Mouse (Mus musculus) liver, postnatal 0 days (tissue): ENCODE data around the gene Krt15. TPM values are rescaled to one million over a fixed set of nuclear protein-coding genes. Genes with fewer than 3 reads are reported as not detected.

Experiments
- ATAC-seq: fragments of 200-750 bp; cut with Nextera tagmentation; 2 replicates; pipeline ENCODE4 v1.8.0; 2017; ENCODE audit warnings: mild to moderate bottlenecking, moderate library complexity
- DNase-seq: peaks from one replicate; pipeline ENCODE4 v3.0.0-alpha.2; 2016
- H3K27ac ChIP-seq: fragments of 300-500 bp; sonication (generic); 2 replicates; pipeline ENCODE4 v1.5.1; 2014; ENCODE audit warnings: antibody characterized with exemption, moderate library complexity, mild to moderate bottlenecking, low read depth
- H3K27me3 ChIP-seq: fragments of 300-500 bp; sonication (generic); 2 replicates; pipeline ENCODE4 v1.6.1; 2014; ENCODE audit warnings: low read length, control low read depth, mixed read lengths; ENCODE audit not compliant: insufficient read depth
- H3K36me3 ChIP-seq: fragments of 300-500 bp; sonication (generic); replicated peaks from 2 replicates; pipeline ENCODE4 v1.6.1; 2014; ENCODE audit warnings: mild to moderate bottlenecking, control low read depth, low read length, moderate library complexity, mixed read lengths; ENCODE audit not compliant: insufficient read depth
- H3K4me1 ChIP-seq: fragments of 300-500 bp; sonication (generic); 2 replicates; pipeline ENCODE4 v1.6.1; 2014; ENCODE audit warnings: antibody characterized with exemption, mild to moderate bottlenecking, control low read depth; ENCODE audit not compliant: insufficient read depth
- H3K4me2 ChIP-seq: fragments of 300-500 bp; sonication (generic); 2 replicates; pipeline ENCODE4 v1.6.1; 2014; ENCODE audit warnings: low read depth, mild to moderate bottlenecking, low read length, moderate library complexity, mixed read lengths
- H3K4me3 ChIP-seq: fragments of 300-500 bp; sonication (generic); 2 replicates; pipeline ENCODE4 v1.5.1; 2014; ENCODE audit warnings: low read depth, low read length
- H3K9ac ChIP-seq: fragments of 300-500 bp; sonication (generic); replicated peaks from 2 replicates; pipeline ENCODE4 v1.6.1; 2014; ENCODE audit warnings: mild to moderate bottlenecking, moderate library complexity
- H3K9me3 ChIP-seq: fragments of 300-500 bp; sonication (generic); 2 replicates; pipeline ENCODE4 v1.6.1; 2016; ENCODE audit warnings: mild to moderate bottlenecking, control low read depth, low read length, mixed read lengths
- CTCF ChIP-seq: sonication (generic); IDR thresholded peaks from 2 replicates; pipeline ENCODE4 v1.5.1; 2016; ENCODE audit warnings: antibody characterized with exemption, low read depth
- EP300 ChIP-seq: IDR thresholded peaks from 2 replicates; pipeline ENCODE4 v1.6.1; 2016; ENCODE audit warnings: antibody characterized with exemption, low read depth, mild to moderate bottlenecking
- WGBS: fragments of 180-500 bp; shearing (Covaris S2); extraction: QIAGEN DNeasy Blood & Tissue Kit; methylation state at CpG from one replicate; pipeline ENCODE4 v1.1.7; 2014; ENCODE audit not compliant: insufficient replicate concordance; 5-methylcytosine and 5-hydroxymethylcytosine counted together
- polyA plus RNA-seq: library from polyadenylated mRNA; unstranded; fragments of >200 nt; fragmentation: Nextera tagmentation; extraction: Ambion mirVana; gene quantifications from 2 replicates; pipeline ENCODE4 v1.2.1, GENCODE M21; 2015

The Krt15 gene
- polyA plus RNA-seq, 1 experiment from 2014 or later = 0.11 TPM

GRCm38 (mm10) chr11:100137693-100138092, 2.0 kb upstream of the Krt15 start:
- 49% methylated on average over 5 of the region's 5 CpGs for WGBS

GRCm38 (mm10) chr11:100136559-100136958, 831 bp upstream of the Krt15 start:
- ATAC-seq (no peak), DNase-seq (no peak)
- Histone ChIP-seq H3K27me3 (no peaks in the 10 kb centered on the region), H3K4me3 (no peak overlapping the region), H3K9me3 (no peaks in the 10 kb centered on the region), H3K36me3 (no peaks in the 10 kb centered on the region), H3K9ac (no peak overlapping the region), H3K27ac (no peak overlapping the region), H3K4me1 (no peaks in the 10 kb centered on the region), H3K4me2 (no peak overlapping the region)
- no peak for TF ChIP-seq EP300
- TF ChIP-seq CTCF = no peak
- WGBS = 25% methylated on average over 5 of the region's 5 CpGs

More at GRCm38 (mm10) chr11:100137693-100138092, 2.0 kb upstream of the Krt15 start:
- H3K4me2 ChIP-seq = no peak overlapping the region
- H3K27ac ChIP-seq = no peak overlapping the region
- H3K36me3 ChIP-seq = no peaks in the 10 kb centered on the region
- no peaks in the 10 kb centered on the region for H3K27me3 ChIP-seq
- H3K4me3 ChIP-seq = no peak overlapping the region
- DNase-seq = no peak
- TF ChIP-seq EP300 = no peak
- no peak overlapping the region for H3K9ac ChIP-seq
- no peaks in the 10 kb centered on the region for H3K4me1 ChIP-seq
- H3K9me3 ChIP-seq = no peaks in the 10 kb centered on the region
- no peak for ATAC-seq

- no peaks in the 10 kb centered on the region for H3K27me3 ChIP-seq
- no peak overlapping the region for H3K9ac ChIP-seq
- no peak for ATAC-seq
- no peak for DNase-seq
- TF ChIP-seq EP300 = no peak
- no peak for TF ChIP-seq CTCF
- no peaks in the 10 kb centered on the region for H3K36me3 ChIP-seq
- 66% methylated on average over 7 of the region's 7 CpGs for WGBS
- H3K4me3 ChIP-seq = no peak overlapping the region
- no peak overlapping the region for H3K27ac ChIP-seq
- H3K4me2 ChIP-seq = no peak overlapping the region
- no peaks in the 10 kb centered on the region for H3K4me1 ChIP-seq
- no peaks in the 10 kb centered on the region for H3K9me3 ChIP-seq
Measured at GRCm38 (mm10) chr11:100124901-100125300, 10.8 kb downstream of the Krt15 start.

DNA sequence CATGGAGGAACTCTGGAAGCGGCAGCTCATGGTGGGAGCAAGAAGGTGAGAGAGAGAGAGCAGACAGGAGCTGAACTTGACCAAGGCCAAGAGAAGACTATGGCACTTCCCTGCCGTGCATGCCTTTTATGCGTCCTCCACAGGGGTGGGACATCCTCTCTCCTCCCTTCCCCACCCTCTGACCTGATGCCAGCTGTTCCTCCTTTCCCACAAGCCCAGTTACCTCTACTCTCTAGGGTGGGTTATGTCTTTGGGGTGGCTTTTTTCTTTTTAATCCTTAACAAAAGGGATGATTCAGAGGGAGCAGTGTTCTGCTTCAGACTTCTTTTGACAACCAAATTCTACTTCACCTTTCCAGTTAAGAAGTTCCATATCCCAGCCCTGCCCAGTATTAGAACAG, 14.3 kb downstream of the Krt15 start, which contains the start of gene Krt13:
Gene Krt13, minus strand, starts transcription at position 101 of the 400 bp plus-strand sequence.
- Histone ChIP-seq H3K4me1 (no peaks in the 10 kb centered on the region), H3K9me3 (no peaks in the 10 kb centered on the region), H3K4me3 (no peak within 1 kb of the TSS), H3K4me2 (no peak within 1 kb of the TSS), H3K27ac (no peak within 1 kb of the TSS), H3K27me3 (no peaks in the 10 kb centered on the region), H3K36me3 (no peaks in the 10 kb centered on the region), H3K9ac (no peak within 1 kb of the TSS)
- DNase-seq (no peak), ATAC-seq (no peak)
- WGBS = 73% methylated on average over 3 of the region's 3 CpGs
- TF ChIP-seq EP300 (no peak), CTCF (no peak)

- no peak overlapping the region for H3K9ac ChIP-seq
- H3K4me2 ChIP-seq = no peak overlapping the region
- H3K4me1 ChIP-seq = no peaks in the 10 kb centered on the region
- no peaks in the 10 kb centered on the region for H3K36me3 ChIP-seq
- no peaks in the 10 kb centered on the region for H3K27me3 ChIP-seq
- DNase-seq (no peak), ATAC-seq (no peak)
- TF ChIP-seq EP300 (no peak), CTCF (no peak)
- no peak overlapping the region for H3K4me3 ChIP-seq
- H3K27ac ChIP-seq = no peak overlapping the region
- 78% methylated on average over 5 of the region's 5 CpGs for WGBS
- no peaks in the 10 kb centered on the region for H3K9me3 ChIP-seq
Measured at GRCm38 (mm10) chr11:100120331-100120730, 15.4 kb downstream of the Krt15 start.

GRCm38 (mm10) chr11:100113742-100114029, 22.0 kb downstream of the Krt15 start:
- Histone ChIP-seq H3K4me1 (no peaks in the 10 kb centered on the region), H3K36me3 (no peaks in the 10 kb centered on the region), H3K27me3 (no peaks in the 10 kb centered on the region), H3K9me3 (no peaks in the 10 kb centered on the region), H3K27ac (no peak overlapping the region), H3K4me3 (no peak overlapping the region), H3K9ac (no peak overlapping the region), H3K4me2 (no peak overlapping the region)
- DNase-seq = no peak
- WGBS = 60% methylated on average over 2 of the region's 2 CpGs
- TF ChIP-seq EP300 (no peak), CTCF (no peak)
- no peak for ATAC-seq
